Mouse (Mus musculus) hindbrain, embryonic 10.5 days (tissue): ENCODE results near the gene Scg5. TPM values are rescaled to one million over a fixed set of nuclear protein-coding genes. Genes with fewer than 3 reads are reported as not detected.

Experiments
- DNase-seq: peaks from one replicate; pipeline ENCODE4 v3.0.0-alpha.2; 2017; ENCODE audit warnings: low spot score
- H3K27ac ChIP-seq: fragments of 300-500 bp; sonication (generic); 2 replicates; pipeline ENCODE4 v1.5.1; 2016; ENCODE audit warnings: mild to moderate bottlenecking, moderate library complexity
- H3K27me3 ChIP-seq: fragments of 300-500 bp; sonication (generic); 2 replicates; pipeline ENCODE4 v1.6.1; 2016; ENCODE audit warnings: mild to moderate bottlenecking; ENCODE audit not compliant: poor library complexity, insufficient read depth, severe bottlenecking
- H3K36me3 ChIP-seq: fragments of 300-500 bp; sonication (generic); 2 replicates; pipeline ENCODE4 v1.6.1; 2016; ENCODE audit warnings: mild to moderate bottlenecking, moderate library complexity
- H3K4me1 ChIP-seq: fragments of 300-500 bp; sonication (generic); replicated peaks from 2 replicates; pipeline ENCODE4 v1.6.1; 2016; ENCODE audit warnings: mild to moderate bottlenecking
- H3K4me3 ChIP-seq: fragments of 300-500 bp; sonication (generic); 2 replicates; pipeline ENCODE4 v1.5.1; 2016; ENCODE audit warnings: mild to moderate bottlenecking, moderate library complexity
- H3K9me3 ChIP-seq: fragments of 300-500 bp; sonication (generic); 2 replicates; pipeline ENCODE4 v1.6.1; 2016; ENCODE audit warnings: mild to moderate bottlenecking, moderate library complexity
- WGBS: fragments of 180-500 bp; shearing (Covaris S2); methylation state at CpG from one replicate; pipeline ENCODE4 v1.1.7; 2016; 5-methylcytosine and 5-hydroxymethylcytosine counted together
- polyA plus RNA-seq: library from polyadenylated mRNA; unstranded; fragments of >200 nt; fragmentation: Nextera tagmentation; extraction: Ambion mirVana; gene quantifications from 2 replicates; pipeline ENCODE4 v1.2.1, GENCODE M21; 2016

The Scg5 gene
- 18.4 and 43.0 TPM in 2 replicates for polyA plus RNA-seq

GRCm38 (mm10) chr2:113828943-113829882 is at the start of gene Scg5:
TSS of gene Scg5 (minus strand) at chr2:113829121.
- Histone ChIP-seq H3K9me3 (no peaks in the 10 kb centered on the region), H3K4me1 (peaks cover 36% of the 10 kb centered on the region), H3K36me3 (peaks cover 33% of the 10 kb centered on the region), H3K27me3 (no peaks in the 10 kb centered on the region), H3K27ac (peak within 1 kb of the TSS; percentile 90), H3K4me3 (peak within 1 kb of the TSS; percentile 56)
- DNase-seq: peak; percentile 88
- 10% methylated on average over 23 of the region's 23 CpGs for WGBS

GRCm38 (mm10) chr2:113870115-113870514 is 41.2 kb upstream of the Scg5 start:
- no peak for DNase-seq
- 88% methylated on average over 1 of the region's 1 CpGs for WGBS
- Histone ChIP-seq H3K36me3 (no peaks in the 10 kb centered on the region), H3K9me3 (no peaks in the 10 kb centered on the region), H3K4me1 (no peaks in the 10 kb centered on the region), H3K27ac (no peak overlapping the region), H3K27me3 (no peaks in the 10 kb centered on the region), H3K4me3 (no peak overlapping the region)

DNA sequence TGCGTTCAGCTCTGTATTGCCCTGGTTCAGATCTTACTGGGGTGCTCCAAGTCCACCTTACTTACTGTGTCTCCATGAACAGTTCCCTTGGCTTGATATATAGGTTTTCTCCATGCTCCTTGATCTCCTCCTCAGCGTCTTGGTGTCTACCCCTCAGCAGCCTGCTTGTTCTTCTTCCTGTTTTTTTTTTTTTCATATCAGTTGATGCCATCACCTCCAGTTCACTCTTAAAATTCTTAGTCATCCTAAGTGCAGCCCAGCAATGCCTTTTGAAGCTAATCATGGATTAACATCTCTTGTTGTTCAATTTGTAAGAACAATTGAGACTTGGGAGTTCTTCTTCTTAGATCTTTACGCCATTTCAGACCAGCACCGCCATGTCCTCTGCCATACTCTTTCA is 39.5 kb upstream of the Scg5 start:
- Histone ChIP-seq H3K36me3 (no peaks in the 10 kb centered on the region), H3K9me3 (no peaks in the 10 kb centered on the region), H3K27me3 (no peaks in the 10 kb centered on the region), H3K27ac (no peak overlapping the region), H3K4me1 (no peaks in the 10 kb centered on the region), H3K4me3 (no peak overlapping the region)
- 83% methylated on average over 4 of the region's 4 CpGs for WGBS
- no peak for DNase-seq

DNA sequence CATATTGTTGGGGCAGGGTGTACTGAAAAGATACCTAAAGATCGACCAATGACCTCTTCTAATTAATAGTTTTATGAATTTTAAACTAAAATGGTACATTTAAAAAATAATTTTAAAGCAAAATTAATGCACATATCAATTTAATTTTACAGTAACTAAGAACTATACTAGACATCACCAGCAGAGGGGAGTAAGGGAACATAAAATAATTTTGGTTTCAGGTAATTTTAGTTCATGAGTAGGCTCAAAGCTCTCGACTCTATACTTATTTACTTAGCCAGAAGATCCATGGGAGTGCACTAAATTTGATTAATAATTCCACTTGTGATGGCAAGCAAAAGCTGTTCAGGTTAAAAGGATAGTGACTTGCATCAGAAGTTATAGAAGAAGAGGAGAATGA is 37.2 kb upstream of the Scg5 start:
- H3K9me3 ChIP-seq: no peaks in the 10 kb centered on the region
- no peak overlapping the region for H3K27ac ChIP-seq
- no peak overlapping the region for H3K4me3 ChIP-seq
- DNase-seq: no peak
- no peaks in the 10 kb centered on the region for H3K27me3 ChIP-seq
- 55% methylated on average over 2 of the region's 2 CpGs for WGBS
- H3K4me1 ChIP-seq: no peaks in the 10 kb centered on the region
- H3K36me3 ChIP-seq: no peaks in the 10 kb centered on the region

DNA sequence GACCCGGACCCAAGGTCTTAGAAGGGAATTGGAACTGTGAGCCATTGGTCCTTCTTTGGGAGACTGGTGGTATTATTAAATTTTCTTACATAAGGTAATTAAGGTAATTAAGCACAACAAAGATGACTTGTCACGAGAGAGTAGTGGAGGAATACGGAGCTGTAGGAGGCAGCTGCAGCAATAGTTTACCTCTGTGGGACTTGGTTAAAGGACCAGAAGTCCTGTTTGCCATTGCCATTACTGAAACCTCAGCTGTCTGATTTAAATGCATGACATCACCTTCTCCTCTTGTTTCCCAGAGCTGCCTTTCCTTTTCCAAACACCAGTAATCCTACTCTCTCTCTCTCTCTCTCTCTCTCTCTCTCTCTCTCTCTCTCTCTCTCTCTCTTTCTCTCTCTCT is 20.2 kb upstream of the Scg5 start:
- peak overlapping the region; percentile 83 for H3K4me3 ChIP-seq
- 3% methylated on average over 3 of the region's 3 CpGs for WGBS
- H3K27ac ChIP-seq: peak overlapping the region; percentile 93
- no peak for DNase-seq
- no peaks in the 10 kb centered on the region for H3K27me3 ChIP-seq
- H3K36me3 ChIP-seq: peaks cover 10% of the 10 kb centered on the region
- peaks cover 25% of the 10 kb centered on the region for H3K4me1 ChIP-seq
- no peaks in the 10 kb centered on the region for H3K9me3 ChIP-seq

DNA sequence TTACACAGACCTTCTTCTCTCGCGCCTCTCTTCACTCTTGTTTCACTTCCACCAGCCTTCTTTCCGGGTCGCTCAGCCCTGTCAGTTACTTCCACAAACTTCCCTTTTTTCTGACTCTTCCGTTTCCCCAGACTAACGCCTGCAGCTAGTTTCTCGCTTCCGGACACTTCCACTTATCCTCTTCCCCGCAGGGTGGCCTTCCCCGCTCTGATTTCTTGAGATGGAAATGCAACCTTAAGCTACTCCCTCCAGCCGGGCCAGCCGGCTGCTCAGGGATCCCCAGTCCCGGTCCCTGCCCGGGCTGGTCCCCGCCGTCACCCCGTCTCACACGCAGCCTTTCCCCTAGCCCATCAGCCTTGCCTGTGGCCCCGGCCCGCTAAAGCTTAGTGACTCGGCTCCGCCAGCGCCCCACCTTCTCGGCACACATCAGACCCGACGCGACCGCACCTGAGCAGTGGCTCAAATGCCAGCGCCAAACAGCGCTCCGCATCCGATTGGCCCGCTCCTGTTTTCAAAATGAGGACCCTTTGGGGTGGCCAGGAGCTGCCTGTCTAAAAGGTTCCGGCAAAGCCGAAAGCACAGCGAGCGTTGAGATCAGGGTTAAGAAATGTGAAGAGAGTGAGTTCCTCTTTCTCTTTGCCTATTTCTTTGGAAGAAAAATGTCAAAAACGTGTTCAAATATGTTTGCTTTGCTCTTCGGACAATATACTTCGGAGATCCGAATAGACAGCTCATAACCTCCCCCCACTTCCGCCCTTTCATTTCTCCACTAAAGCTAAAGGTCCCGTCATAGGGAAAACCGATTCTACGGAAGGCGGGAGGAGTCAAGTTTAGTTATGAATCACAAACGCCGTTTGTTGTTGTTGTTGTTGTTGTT is 19.6 kb upstream of the Scg5 start, which contains the start of gene Arhgap11a:
Gene Arhgap11a (minus strand): TSS at position 417 of the 877 bp plus-strand sequence.
- Histone ChIP-seq H3K27ac (peak within 1 kb of the TSS; percentile 93), H3K27me3 (no peaks in the 10 kb centered on the region), H3K9me3 (no peaks in the 10 kb centered on the region), H3K4me1 (peaks cover 25% of the 10 kb centered on the region), H3K36me3 (peaks cover 17% of the 10 kb centered on the region), H3K4me3 (peak within 1 kb of the TSS; percentile 83)
- peak; percentile 89 for DNase-seq
- under 1% methylated on average over 48 of the region's 48 CpGs for WGBS

DNA sequence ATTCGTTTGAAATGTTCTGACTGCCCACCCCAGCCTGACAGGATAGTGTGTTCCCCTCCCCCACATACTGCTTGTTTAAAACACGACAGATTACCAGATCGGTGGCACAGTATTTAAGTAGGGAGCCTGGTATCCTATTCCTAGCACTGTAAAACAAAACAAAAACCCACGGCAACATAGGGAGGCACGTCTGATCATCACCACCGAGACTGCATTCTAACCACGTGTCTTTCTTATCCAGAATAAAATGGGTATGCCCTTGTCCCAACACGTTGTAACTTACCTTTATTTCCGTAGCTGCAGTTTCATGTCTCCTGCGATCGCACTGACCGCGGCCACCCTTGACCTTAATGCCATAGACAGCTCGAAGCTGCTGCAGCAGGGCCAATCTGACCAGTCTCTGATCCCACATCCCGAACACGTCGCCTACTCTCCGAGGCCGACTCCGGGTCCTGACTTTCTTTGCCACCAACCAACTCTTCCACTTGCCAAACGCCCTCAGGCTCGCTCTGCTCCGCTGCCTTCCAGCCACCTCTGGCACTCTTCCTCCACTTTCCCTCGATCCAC is 18.8 kb upstream of the Scg5 start:
- 1% methylated on average over 24 of the region's 24 CpGs for WGBS
- H3K27ac ChIP-seq: peak overlapping the region; percentile 93
- H3K9me3 ChIP-seq: no peaks in the 10 kb centered on the region
- no peak for DNase-seq
- H3K36me3 ChIP-seq: peaks cover 24% of the 10 kb centered on the region
- H3K4me1 ChIP-seq: peaks cover 25% of the 10 kb centered on the region
- no peaks in the 10 kb centered on the region for H3K27me3 ChIP-seq
- peak overlapping the region; percentile 83 for H3K4me3 ChIP-seq

- peaks cover 25% of the 10 kb centered on the region for H3K4me1 ChIP-seq
- H3K36me3 ChIP-seq: peaks cover 51% of the 10 kb centered on the region
- H3K4me3 ChIP-seq: no peak overlapping the region
- WGBS: 90% methylated on average over 4 of the region's 4 CpGs
- no peaks in the 10 kb centered on the region for H3K27me3 ChIP-seq
- no peak for DNase-seq
- H3K9me3 ChIP-seq: no peaks in the 10 kb centered on the region
- no peak overlapping the region for H3K27ac ChIP-seq
These were observed 16.2 kb upstream of the Scg5 start for GRCm38 (mm10) chr2:113845081-113845480.

- peaks cover 10% of the 10 kb centered on the region for H3K4me1 ChIP-seq
- no peaks in the 10 kb centered on the region for H3K27me3 ChIP-seq
- H3K4me3 ChIP-seq: no peak overlapping the region
- WGBS: 88% methylated on average over 4 of the region's 4 CpGs
- H3K9me3 ChIP-seq: no peaks in the 10 kb centered on the region
- DNase-seq: no peak
- no peak overlapping the region for H3K27ac ChIP-seq
- peaks cover 83% of the 10 kb centered on the region for H3K36me3 ChIP-seq
These were observed 12.9 kb upstream of the Scg5 start for GRCm38 (mm10) chr2:113841656-113842437.

DNA sequence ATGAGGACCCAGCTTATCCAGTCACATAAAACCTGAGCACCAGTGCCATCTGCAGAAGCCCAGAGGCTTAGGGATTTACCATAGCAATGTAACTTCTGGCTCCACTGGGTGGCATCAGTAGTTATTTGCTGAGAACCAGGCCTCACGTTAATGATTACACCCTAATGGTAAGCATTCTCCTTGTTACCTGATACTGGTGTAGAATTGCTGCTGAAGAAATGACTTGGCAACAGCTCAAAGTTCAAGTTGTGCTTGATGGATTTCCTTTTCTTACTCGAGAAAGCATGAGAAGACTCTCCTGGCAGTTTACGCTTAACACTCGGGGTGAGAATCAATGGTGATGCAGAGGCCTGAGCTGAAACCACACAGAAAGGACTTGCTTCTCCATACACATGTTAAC is 10.6 kb upstream of the Scg5 start:
- no peaks in the 10 kb centered on the region for H3K9me3 ChIP-seq
- no peak for DNase-seq
- H3K36me3 ChIP-seq: peaks cover 99% of the 10 kb centered on the region
- H3K27ac ChIP-seq: no peak overlapping the region
- no peak overlapping the region for H3K4me3 ChIP-seq
- WGBS: 86% methylated on average over 4 of the region's 4 CpGs
- H3K4me1 ChIP-seq: no peaks in the 10 kb centered on the region
- H3K27me3 ChIP-seq: no peaks in the 10 kb centered on the region

- no peaks in the 10 kb centered on the region for H3K9me3 ChIP-seq
- 90% methylated on average over 3 of the region's 3 CpGs for WGBS
- peaks cover 92% of the 10 kb centered on the region for H3K36me3 ChIP-seq
These were observed 6.3 kb upstream of the Scg5 start for GRCm38 (mm10) chr2:113835219-113835618.

More at GRCm38 (mm10) chr2:113835219-113835618, 6.3 kb upstream of the Scg5 start:
- H3K27ac ChIP-seq: no peak overlapping the region
- no peaks in the 10 kb centered on the region for H3K27me3 ChIP-seq
- H3K4me3 ChIP-seq: no peak overlapping the region
- no peak for DNase-seq
- H3K4me1 ChIP-seq: no peaks in the 10 kb centered on the region
